Mouse (Mus musculus) forebrain, embryonic 16.5 days (tissue): ENCODE results near the gene Ugt1a10. TPM values are rescaled to one million over a fixed set of nuclear protein-coding genes. Genes with fewer than 3 reads are reported as not detected.

Experiments
- microRNA-seq: library from miRNA; unstranded; fragments of <30 nt; microRNA quantifications from one replicate; pipeline ENCODE4, GENCODE M21; 2017
- polyA plus RNA-seq: library from polyadenylated mRNA; unstranded; fragments of >200 nt; fragmentation: Nextera tagmentation; extraction: Ambion mirVana; gene quantifications from 2 replicates; pipeline ENCODE4 v1.2.1, GENCODE M21; 2015

The Ugt1a10 gene
- polyA plus RNA-seq, 1 experiment from 2014 or later, result not detected

Small RNA genes within 50 kb of the gene (microRNA-seq; reads per million reads assigned to microRNA genes)
- not detected for gene Gm25198

Other genes with a start within 250 kb of the Ugt1a10 start
- gene Dgkd, start 202.1 kb upstream of the Ugt1a10 start, polyA plus RNA-seq, result 57.7 TPM in 2 replicates
- gene Usp40, start 46.8 kb upstream of the Ugt1a10 start, polyA plus RNA-seq, result 25.7 and 31.4 TPM in 2 replicates
- not detected in 2 replicates for gene Ugt1a9, start 15.4 kb downstream of the Ugt1a10 start, polyA plus RNA-seq
- gene Ugt1a8, start 32.4 kb downstream of the Ugt1a10 start, polyA plus RNA-seq, result not detected in 2 replicates
- 1.2 and 1.4 TPM in 2 replicates for gene Ugt1a7c, start 39.7 kb downstream of the Ugt1a10 start, polyA plus RNA-seq
- gene Ugt1a6b, start 47.9 kb downstream of the Ugt1a10 start, polyA plus RNA-seq, result 1.0 and 1.7 TPM in 2 replicates
- gene Ugt1a6a, start 79.4 kb downstream of the Ugt1a10 start, polyA plus RNA-seq, result 2.7 and 2.8 TPM in 2 replicates
- gene Ugt1a5, start 110.6 kb downstream of the Ugt1a10 start, polyA plus RNA-seq, result not detected in 2 replicates
- gene Ugt1a2, start 145.2 kb downstream of the Ugt1a10 start, polyA plus RNA-seq, result not detected in 2 replicates
- gene Dnajb3, start 150.4 kb downstream of the Ugt1a10 start, polyA plus RNA-seq, result 10.1 and 11.7 TPM in 2 replicates
- gene Ugt1a1, start 156.6 kb downstream of the Ugt1a10 start, polyA plus RNA-seq, result not detected in 2 replicates
- gene Mroh2a, start 171.6 kb downstream of the Ugt1a10 start, polyA plus RNA-seq, result 0.96 and 1.0 TPM in 2 replicates
- gene Hjurp, start 222.2 kb downstream of the Ugt1a10 start, polyA plus RNA-seq, result 121 TPM in 2 replicates
- 0.09 TPM in 1 of 2 replicates, not detected in the other for gene Trpm8, start 222.3 kb downstream of the Ugt1a10 start, polyA plus RNA-seq